Mouse (Mus musculus): ENCODE results near the gene Car6.

DNA sequence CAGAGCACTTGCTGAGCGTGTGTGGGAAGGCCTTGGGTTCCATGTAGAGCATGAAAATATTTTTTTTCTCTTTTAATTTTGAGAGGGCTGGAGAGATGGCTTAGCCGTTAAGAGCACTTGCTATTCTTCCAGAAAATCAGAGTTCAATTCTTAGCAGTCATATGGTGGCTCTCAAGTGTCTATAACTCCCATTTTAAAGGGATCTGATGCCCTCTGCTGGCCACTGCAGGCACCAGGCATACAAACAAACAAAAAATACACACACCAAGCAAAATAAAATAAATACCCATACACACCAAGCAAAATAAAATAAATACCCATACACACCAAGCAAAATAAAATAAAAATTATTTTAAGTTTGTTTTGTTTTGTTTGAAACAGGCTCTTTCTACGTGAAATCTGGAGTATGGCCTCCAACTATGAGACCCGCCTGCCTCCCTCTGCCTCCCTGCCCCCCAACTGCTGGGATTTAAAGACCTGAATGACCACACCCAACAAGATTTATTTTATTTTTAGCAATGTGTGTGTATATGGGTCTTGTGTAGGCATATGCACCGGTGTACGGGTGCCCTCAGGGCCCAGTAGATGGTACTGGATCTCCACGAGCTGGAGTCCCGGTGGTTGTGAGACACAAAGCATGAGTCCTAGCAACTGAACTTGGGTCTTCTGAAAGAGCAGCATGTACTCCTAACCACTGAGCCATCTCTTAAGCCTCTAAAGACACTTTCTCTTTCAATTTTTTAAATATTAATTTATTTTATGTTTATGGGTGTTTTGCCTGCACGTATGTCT, 18.6 kb upstream of the Car6 start:
- TF ChIP-seq CTCF (IDR thresholded peaks at IDR 0.05; ENCODE audit: control insufficient read depth, insufficient read depth, insufficient read length) (peak; percentile 16), USF1 (IDR thresholded peaks at IDR 0.05; ENCODE audit: low read depth) (no peak), MYOD1 (IDR thresholded peaks at IDR 0.05; ENCODE audit: control insufficient read depth, insufficient read length, low read depth) (no peak), CEBPB (IDR thresholded peaks at IDR 0.05; ENCODE audit: low read depth) (no peak), MAX (IDR thresholded peaks at IDR 0.05) (no peak), MYOG (IDR thresholded peaks at IDR 0.05; ENCODE audit: control insufficient read depth, extremely low read depth, insufficient read length) (no peak), FOSL1 (IDR thresholded peaks at IDR 0.05; ENCODE audit: insufficient read depth, low read length, poor library complexity, severe bottlenecking) (no peak)
